Mouse (Mus musculus): ENCODE results near the gene Cabcoco1. TPM values are rescaled to one million over a fixed set of nuclear protein-coding genes. Genes with fewer than 3 reads are reported as not detected.
A peak's percentile ranks its signal among the peaks of the same experiment; 100 is the strongest.

Cabcoco1 gene
- total RNA-seq (2021): 1 to 10 TPM; 2.6 to 3.3 TPM

GRCm38 (mm10) chr10:68541139-68541942 lies at the start of gene Cabcoco1:
Cabcoco1 (minus strand) TSS chr10:68541896.
- DNase-seq: peak; percentile 45 to 48

GRCm38 (mm10) chr10:68589530-68590252 lies 48.0 kb upstream of the Cabcoco1 start:
- no peak for DNase-seq

GRCm38 (mm10) chr10:68587416-68588040 lies 45.8 kb upstream of the Cabcoco1 start:
- no peak for DNase-seq

GRCm38 (mm10) chr10:68577321-68577720 lies 35.6 kb upstream of the Cabcoco1 start:
- DNase-seq: peak in 1 of 2 experiments; percentile 2

- no peak for DNase-seq
These were observed 26.5 kb upstream of the Cabcoco1 start for GRCm38 (mm10) chr10:68568172-68568571.

GRCm38 (mm10) chr10:68562344-68562743 lies 20.6 kb upstream of the Cabcoco1 start:
- peak in 1 of 2 experiments; percentile 7 for DNase-seq

GRCm38 (mm10) chr10:68558828-68559219 lies 17.1 kb upstream of the Cabcoco1 start:
- no peak for DNase-seq

GRCm38 (mm10) chr10:68558105-68558827 lies 16.6 kb upstream of the Cabcoco1 start:
- peak; percentile 40 to 57 for DNase-seq

- DNase-seq: no peak
These were observed 12.0 kb upstream of the Cabcoco1 start for GRCm38 (mm10) chr10:68553677-68554076.

- DNase-seq: no peak
These were observed 10.9 kb upstream of the Cabcoco1 start for GRCm38 (mm10) chr10:68552556-68552955.

- DNase-seq: no peak
These were observed 9.6 kb upstream of the Cabcoco1 start for GRCm38 (mm10) chr10:68551316-68551715.

GRCm38 (mm10) chr10:68550668-68551267 lies 9.1 kb upstream of the Cabcoco1 start:
- DNase-seq: no peak

GRCm38 (mm10) chr10:68543107-68543506 lies 1.4 kb upstream of the Cabcoco1 start:
- no peak for DNase-seq

- DNase-seq: no peak
These were observed 286 bp upstream of the Cabcoco1 start for GRCm38 (mm10) chr10:68541943-68542420.

- peak in 1 of 2 experiments; percentile 5 for DNase-seq
These were observed 1.1 kb downstream of the Cabcoco1 start for GRCm38 (mm10) chr10:68540612-68541011.

GRCm38 (mm10) chr10:68537261-68537950 lies 4.3 kb downstream of the Cabcoco1 start:
- DNase-seq: no peak

GRCm38 (mm10) chr10:68529364-68530049 lies 12.2 kb downstream of the Cabcoco1 start:
- DNase-seq: no peak

GRCm38 (mm10) chr10:68528958-68529357 lies 12.7 kb downstream of the Cabcoco1 start:
- no peak for DNase-seq

- DNase-seq: no peak
These were observed 19.6 kb downstream of the Cabcoco1 start for GRCm38 (mm10) chr10:68522106-68522505.

- peak; percentile 4 to 9 for DNase-seq
These were observed 29.2 kb downstream of the Cabcoco1 start for GRCm38 (mm10) chr10:68512433-68513019.
